Mouse (Mus musculus) kidney, adult 8-10 months (tissue): Measurements from ENCODE around the gene Pitpnc1.

Experiments used
- DNase-seq, 2 experiments: peaks; one replicate each; pipeline ENCODE4 v3.0.0; 2022

Gene Pitpnc1

DNA sequence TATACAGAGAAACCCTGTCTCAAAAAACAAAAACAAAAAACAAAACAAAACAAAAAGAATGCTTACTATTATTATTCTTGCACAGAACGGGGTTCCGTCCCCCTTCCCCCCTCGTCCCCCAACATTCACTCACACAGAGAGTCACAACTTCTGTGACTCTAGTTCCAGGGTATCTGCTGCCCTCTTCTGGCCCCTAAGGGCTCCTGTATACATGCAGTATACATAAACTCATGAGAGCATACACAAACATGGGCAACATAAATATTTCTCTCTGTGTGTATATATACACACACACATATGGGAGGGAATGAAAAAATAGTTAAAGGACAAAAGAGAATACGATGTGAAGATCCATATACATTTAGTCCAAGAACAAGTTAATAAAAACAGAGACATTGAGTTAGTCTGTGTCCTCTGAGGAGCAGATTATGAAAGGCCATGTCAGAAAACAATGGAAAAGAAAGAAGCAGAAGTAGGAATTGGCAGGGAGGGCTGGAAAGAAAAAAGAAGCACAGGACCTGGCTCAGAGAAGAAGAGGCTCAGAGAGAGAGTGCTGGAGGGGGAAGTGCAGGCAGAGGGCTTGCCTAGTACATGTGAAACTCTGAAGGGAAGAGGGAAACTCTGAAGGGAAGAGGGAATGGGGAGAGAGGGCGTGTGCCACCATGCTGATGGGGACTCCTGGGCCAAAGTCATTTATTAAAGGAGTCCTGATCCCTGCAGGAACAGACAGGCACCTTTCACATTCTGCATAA, 68.5 kb downstream of the Pitpnc1 start:
- no peak for DNase-seq

DNA sequence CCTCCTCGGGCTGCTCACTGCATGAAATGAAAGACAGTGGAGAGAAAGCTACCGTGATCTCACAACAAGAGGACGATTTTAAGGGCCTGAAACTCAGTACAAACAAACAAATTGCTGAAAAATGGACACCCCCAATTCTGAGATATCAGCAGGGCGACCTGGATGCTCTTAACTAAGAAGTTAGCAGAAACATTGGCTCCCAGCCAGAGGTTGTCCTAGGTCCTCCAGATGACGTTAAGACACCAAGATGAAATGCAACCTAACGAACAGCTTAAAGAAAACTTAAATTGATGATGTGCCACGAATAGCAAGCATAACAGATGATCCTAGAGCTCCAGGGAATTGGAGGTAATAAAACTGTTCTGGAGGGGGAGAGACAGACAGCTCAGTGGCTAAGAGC, 69.7 kb downstream of the Pitpnc1 start:
- peak in 1 of 2 experiments; percentile 41 for DNase-seq

DNA sequence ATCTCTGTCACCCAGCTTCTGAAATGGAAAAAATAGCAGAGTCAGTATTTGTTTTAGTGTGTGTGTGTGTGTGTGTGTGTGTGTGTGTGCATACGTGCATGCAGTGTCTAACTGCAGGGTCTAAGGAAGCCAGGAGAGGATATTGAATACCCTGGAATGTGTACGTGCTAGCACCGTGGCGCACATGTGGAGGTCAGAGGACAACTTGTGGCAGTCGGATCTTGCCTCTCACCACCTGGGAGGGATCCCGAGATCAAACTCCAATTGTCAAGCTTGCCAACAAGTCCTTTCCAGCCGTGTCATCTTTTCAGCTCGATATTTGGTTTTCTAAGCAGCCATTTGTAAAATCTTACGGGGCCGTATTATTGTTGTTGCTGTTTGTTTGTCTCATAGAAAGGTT, 70.5 kb downstream of the Pitpnc1 start:
- DNase-seq = peak; percentile 81 to 83

GRCm38 (mm10) chr11:107397326-107397998, 73.0 kb downstream of the Pitpnc1 start:
- DNase-seq = peak in 1 of 2 experiments; percentile 65

DNA sequence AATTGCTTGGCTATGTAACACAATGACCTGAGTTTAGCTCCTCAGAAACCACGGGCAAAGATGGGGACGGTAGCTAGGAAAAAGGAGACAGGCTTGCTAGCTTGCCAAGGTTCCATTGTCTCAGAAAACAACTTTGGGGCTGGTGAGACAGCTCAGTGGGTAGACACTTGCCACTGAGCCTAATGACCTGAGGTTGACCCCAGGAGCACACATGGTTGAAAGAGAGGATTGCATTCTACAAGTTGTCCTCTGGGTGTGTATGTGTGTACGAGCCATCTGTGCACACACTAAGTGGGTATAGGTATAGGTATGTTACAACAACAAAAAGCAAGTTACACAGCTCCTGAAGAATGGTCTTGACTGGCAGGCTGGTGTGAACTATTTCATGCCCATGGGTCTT, 76.3 kb downstream of the Pitpnc1 start:
- no peak for DNase-seq

GRCm38 (mm10) chr11:107393828-107394165, 76.7 kb downstream of the Pitpnc1 start:
- DNase-seq = no peak

DNA sequence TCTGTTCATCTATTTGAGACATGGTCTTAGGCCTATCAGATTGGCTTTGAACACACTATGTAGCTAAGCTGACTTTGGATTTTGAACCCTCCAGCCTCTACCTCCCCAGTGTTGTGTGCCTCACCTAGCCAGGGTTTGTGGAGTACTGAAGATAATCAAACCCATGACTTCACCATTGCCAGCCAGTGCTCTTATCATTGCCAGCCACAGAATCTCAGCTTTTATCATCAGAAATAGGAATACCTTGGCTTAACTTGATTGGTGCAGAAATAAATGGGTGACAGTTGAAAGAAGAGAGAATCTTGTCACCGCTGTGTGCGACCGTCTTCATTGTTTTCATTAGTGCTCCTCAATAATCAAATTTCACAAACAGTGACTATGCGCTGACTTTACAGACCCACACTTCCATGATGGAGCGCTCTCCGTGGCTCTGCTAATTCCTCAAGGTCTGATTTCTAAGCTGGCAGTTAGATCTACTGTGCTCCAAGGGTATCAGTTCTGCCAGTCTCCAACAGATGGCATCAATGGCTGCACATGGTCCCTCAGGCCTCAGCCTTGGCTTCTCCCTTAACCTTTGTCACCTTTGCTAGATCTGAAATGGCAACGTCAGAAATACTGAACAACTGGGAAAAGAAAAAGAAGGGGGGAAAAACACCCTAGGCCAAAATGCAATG, 77.2 kb downstream of the Pitpnc1 start:
- DNase-seq = peak in 1 of 2 experiments; percentile 40

DNA sequence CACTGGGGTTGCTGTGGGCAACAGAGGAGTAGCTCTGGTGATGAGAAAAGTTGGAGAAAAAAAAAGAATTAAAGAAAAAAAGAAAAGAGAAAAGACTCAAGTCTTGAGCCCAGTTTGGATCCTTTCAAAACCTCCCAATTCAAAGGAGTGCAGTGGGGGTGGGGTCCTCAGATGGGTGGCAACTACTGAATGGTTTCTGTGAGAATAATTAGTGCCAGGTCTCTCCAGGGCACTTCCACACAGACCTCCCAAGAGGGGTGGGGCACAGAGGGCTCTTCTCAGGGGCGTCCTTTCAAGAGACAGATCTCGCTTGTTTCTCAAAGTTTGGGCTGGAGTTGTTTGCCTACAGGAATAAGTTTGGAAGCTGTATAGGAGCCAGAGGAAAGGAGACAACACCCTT, 80.0 kb downstream of the Pitpnc1 start:
- no peak for DNase-seq

DNA sequence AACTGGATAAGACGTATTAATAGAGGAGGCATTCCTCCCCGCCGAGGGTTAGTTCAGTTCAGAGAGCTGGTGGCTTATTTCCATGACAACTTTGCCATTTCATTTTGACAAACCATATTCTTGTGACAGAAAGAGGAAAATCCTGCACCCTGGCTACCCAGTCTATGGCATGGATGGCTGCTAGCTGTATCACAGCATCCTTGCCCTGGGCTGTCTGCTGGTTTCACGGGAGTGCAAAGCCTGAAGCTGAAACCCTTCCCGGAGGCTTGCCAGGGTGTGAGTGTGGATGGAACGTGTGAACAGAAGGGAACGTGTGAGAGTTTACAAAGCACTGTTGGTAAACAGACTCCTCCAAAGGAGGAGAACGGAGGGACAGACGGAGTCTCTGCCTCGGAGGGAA, 80.5 kb downstream of the Pitpnc1 start:
- no peak for DNase-seq

GRCm38 (mm10) chr11:107386481-107386880, 84.0 kb downstream of the Pitpnc1 start:
- DNase-seq = no peak

DNA sequence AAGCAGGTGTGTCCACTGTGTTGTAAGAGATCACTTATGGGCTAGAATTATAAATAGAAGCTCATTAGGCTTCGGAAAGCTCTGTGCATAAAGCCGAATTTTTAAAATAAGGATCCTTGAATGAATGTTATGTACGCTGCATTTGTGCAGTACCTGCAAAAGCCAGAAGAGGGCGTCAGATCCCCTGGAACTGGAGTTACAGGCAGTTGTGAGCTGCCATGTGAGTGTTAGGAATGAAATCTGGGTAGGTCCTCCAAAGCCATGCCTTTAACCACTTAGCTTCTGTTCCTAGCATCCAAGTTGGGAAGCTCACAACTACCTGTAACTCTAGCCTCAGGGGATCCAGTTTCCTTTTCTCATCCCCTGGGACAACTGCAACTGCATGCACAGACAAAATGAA, 85.2 kb downstream of the Pitpnc1 start:
- DNase-seq = peak in 1 of 2 experiments; percentile 73

DNA sequence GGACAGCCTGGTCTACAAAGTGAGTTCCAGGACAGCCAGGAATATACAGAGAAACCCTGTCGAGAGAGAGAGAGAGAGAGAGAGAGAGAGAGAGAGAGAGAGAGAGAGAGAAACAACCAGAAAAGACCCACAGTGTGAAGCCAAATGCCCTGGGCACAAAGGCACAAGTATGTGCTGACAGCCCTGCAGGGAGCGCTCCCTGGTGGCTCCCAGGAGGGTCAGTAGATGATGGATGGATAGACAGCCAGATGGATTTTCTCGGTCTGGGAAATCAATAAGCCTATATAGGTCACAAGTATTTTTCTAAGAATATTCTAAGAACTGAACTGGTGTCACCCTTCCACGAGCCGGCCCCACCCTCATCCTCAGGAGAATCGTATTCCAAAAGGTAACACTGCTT, 86.5 kb downstream of the Pitpnc1 start:
- no peak for DNase-seq

DNA sequence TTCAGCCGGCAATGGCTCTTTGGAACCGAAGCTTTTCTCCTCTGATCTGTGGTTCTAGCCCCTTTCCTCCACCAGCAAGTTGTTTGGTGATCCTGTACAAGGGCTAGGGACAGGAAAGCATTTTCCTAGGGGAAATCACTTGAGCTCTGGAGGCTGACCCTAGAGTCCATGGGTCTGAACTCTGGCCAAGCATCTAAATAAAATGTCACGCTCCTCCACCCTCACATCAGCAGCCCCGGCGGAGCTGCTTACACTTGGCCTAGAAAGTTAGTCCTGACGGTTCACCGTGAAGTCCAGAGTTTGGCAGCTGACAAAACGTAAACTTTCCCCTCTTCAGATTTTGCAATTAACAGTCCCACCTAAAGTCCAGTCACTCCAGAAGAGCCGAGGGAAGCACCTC, 90.5 kb downstream of the Pitpnc1 start:
- peak; percentile 74 to 85 for DNase-seq

DNA sequence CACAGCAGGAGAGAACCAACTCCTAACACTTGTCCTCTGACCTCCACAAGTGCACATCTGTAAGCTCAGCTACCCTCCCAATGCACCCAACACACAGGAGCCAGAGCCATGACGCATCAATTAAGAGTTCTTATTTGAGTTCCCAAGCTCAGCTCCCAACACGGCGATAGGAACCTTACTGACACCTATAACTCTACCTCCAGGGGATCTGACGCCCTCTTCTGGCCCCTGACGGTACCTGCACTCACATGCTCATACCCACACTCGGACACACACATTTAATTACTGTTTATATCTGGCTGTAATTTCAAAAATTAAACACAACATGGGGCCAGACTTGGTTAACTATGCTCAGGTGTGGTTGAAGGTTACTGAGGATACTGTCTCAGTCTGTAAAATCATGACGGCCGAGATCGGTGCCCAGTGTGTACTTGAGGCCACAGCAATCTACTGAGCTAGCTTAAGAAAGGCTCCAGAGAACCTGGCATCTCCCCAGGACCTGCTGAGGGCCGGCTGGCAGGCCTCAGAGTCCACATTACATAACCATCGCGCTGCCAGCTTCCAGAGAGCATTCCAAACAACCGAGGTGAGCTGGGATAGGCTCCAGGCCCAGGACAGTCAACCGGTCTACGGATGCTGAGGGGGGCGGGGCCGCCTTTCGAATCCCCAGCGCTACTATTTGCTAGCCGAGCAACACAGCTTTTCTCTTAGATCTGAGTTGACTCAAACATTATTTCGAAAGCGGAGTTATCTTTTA, 91.2 kb downstream of the Pitpnc1 start:
- peak; percentile 95 for DNase-seq

DNA sequence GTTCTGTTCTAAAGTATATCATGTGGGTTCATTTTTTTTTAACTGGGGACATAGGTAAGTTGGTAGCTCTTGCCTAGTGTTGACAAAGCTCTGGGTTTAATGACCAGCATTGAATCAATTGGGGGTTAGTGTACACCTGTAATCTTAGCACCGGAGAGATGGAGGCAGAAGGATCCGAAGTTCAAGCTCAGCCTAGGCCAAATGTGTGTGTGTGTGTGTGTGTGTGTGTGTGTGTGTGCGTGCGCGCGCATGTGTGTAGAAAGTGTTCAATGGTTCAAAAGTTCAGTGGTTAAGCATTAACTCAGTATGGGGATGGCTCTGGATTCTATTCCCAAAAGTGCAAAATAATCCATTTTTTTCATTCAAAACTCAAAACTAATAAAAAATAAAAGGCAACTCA, 93.2 kb downstream of the Pitpnc1 start:
- DNase-seq = peak; percentile 29 to 64

DNA sequence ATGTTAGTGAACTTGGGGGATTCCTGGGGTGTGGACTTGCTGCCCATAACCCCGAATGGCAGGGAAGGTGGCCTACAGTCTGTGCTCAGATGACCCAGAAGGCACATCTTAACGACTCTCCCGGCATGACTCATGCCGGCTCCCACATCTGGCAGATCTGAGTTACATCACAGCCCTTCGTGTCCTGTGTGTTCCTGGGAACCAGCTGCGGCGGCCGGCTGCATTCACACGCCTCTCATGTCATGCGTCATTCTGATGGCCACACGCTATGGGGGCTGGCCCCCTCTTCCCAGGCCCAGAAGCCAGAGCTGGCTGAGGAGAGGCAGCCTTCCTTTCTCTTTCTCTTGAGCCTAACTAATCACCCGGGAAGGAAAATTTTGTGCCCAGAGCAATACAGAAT, 94.2 kb downstream of the Pitpnc1 start:
- DNase-seq = no peak

DNA sequence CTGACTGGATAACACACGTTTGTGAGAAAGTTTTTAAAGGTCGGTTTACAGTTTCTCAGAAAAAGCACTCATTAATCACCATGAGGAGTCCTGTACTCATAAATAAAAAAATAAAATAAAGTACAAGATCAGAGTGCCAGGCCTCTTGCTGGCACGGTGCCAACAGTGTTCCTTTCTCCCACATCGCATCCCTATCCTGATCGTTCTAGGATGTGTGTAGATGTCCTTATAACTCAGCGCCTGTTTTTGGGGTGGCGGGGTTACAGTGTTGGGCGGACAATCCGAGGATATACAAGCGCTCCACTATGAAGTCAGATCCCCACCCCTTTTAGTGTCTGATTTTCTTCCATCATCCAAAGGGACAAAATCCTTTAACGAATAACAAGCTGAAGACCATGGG, 94.7 kb downstream of the Pitpnc1 start:
- no peak for DNase-seq

DNA sequence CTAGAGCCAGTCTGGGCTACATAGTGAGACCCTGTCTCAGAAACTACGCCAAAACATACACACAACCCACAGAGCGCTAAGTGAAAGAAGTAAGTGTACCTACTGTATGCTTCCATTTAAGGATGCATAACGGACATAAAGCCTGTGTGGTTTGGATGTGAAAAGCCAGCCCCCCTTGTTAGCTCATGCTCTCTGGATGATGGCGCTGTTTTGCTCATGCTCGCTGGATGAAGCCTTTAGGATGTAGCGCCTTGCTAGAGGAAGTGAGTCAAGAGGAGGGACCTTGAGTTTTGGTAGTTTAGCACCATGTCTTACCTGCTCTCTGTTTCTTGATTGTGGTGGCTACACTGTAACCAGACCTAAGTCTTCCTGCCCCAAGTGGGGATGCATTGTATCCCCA, 96.9 kb downstream of the Pitpnc1 start:
- DNase-seq = no peak

GRCm38 (mm10) chr11:107373154-107373553, 97.3 kb downstream of the Pitpnc1 start:
- DNase-seq = no peak

DNA sequence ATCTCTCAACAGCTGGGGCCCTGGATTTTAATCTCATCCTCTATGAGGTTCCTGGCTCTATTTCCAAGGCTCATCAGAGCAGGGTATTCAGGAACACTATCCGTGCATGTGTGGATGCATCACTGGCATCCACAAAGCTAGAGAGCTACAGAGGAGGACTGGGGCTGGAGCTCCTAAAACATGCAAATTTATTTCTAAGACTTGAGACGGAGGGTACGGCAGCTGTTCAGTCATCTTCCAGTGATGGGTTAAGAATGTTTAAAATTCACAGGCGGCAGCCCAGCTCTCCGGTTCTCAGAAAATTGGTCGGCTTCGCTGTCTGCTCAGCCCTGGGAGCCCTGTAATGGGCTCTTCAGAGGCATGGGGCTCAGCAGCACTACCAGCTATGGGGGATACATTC, 97.8 kb downstream of the Pitpnc1 start:
- no peak for DNase-seq

GRCm38 (mm10) chr11:107370476-107370875, 100.0 kb downstream of the Pitpnc1 start:
- no peak for DNase-seq

DNA sequence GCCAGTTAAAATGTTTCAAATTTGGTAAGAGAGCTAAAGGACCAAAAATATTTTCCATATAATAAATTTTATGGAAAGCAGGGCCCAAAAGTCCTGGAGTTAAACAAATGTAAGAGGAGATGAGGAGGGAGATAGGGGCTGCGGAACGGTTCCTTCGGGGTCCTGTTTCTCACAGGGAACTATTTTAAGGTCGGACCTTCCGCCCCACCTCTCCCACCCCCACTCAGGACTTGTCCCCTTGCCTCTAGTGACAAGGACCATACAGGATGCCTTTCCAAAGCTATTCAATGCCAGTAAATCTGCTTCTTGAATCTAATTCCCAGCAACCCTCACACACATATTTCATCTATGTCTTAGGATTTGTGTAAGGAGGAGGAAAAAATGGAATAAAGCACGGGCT, 100.8 kb downstream of the Pitpnc1 start:
- no peak for DNase-seq

- no peak for DNase-seq
These were observed 104.4 kb downstream of the Pitpnc1 start for GRCm38 (mm10) chr11:107365938-107366712.
